Mouse (Mus musculus): ENCODE data around the gene Cd5l. TPM values are rescaled to one million over a fixed set of nuclear protein-coding genes. Genes with fewer than 3 reads are reported as not detected.

The Cd5l gene
- total and polyA plus RNA-seq, 2 experiments from 2014 or later, result not detected

DNA sequence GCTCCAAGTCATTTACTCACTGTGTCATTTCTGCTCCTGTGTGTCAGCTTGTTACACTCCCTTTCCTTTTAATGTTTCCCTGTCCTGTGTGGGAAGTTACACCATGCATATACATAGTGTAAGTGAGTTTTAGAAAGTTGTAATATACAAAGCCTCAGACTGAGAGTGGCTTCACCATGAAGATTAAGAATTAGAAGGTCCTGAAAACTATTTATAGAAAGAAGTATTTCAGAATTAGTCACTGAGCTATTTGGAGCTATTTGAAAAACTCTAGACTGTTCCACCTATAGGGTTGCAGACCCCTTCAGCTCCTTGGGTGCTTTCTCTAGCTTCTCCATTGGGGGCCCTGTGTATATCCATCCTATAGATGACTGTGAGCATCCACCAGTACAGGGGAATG lies 1.5 kb downstream of the Cd5l start:
- no peak for TF ChIP-seq CTCF (IDR thresholded peaks at IDR 0.05)
- no peak for DNase-seq (ENCODE audit: low spot score)
- no peaks in the 10 kb centered on the region for H3K36me3 ChIP-seq (ENCODE audit: insufficient read depth, low read length)
- no peak for ATAC-seq (ENCODE audit: low FRiP score)
- no peak overlapping the region for H3K27ac ChIP-seq (ENCODE audit: low read depth, low read length)
- no peaks in the 10 kb centered on the region for H3K4me1 ChIP-seq (ENCODE audit: insufficient read depth, low read length)
- H3K4me2 ChIP-seq (ENCODE audit: low read depth, low read length, poor library complexity, severe bottlenecking), result no peak overlapping the region
- H3K9me3 ChIP-seq (ENCODE audit: low read length), result no peaks in the 10 kb centered on the region
- H3K4me3 ChIP-seq (ENCODE audit: low read depth, low read length), result no peak overlapping the region
- H3K9ac ChIP-seq (replicated peaks; ENCODE audit: low read length, poor library complexity, severe bottlenecking), result no peak overlapping the region
- no peaks in the 10 kb centered on the region for H3K27me3 ChIP-seq (ENCODE audit: insufficient read depth, low read length)

DNA sequence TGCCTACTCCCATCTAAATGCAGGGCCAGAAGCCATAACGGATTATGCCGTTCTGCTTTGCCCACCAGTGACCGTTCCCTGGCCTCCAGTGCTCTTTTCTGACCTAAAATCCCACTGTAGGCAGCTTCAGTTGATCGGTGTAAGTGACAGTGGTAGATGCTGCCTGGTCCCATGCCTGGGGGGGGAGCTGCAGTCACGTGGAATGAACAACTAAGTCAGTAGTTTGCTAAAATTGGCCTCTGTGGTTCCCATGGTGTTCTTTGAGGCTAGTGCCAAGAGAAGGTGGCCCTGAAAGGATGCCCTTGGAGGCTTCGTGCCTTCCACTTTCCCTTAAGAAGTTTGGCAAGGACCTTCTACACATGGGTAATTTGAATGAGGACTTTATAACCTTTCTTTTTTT lies 2.8 kb downstream of the Cd5l start:
- no peak overlapping the region for H3K27ac ChIP-seq (ENCODE audit: low read depth, low read length)
- H3K4me1 ChIP-seq (ENCODE audit: insufficient read depth, low read length), result no peaks in the 10 kb centered on the region
- no peak overlapping the region for H3K9ac ChIP-seq (replicated peaks; ENCODE audit: low read length, poor library complexity, severe bottlenecking)
- H3K4me2 ChIP-seq (ENCODE audit: low read depth, low read length, poor library complexity, severe bottlenecking), result no peak overlapping the region
- no peak for DNase-seq (ENCODE audit: low spot score)
- no peak for ATAC-seq (ENCODE audit: low FRiP score)
- H3K27me3 ChIP-seq (ENCODE audit: insufficient read depth, low read length), result no peaks in the 10 kb centered on the region
- WGBS, result 80% methylated on average over 6 of the region's 6 CpGs
- no peak for TF ChIP-seq CTCF (IDR thresholded peaks at IDR 0.05)
- no peaks in the 10 kb centered on the region for H3K9me3 ChIP-seq (ENCODE audit: low read length)
- no peaks in the 10 kb centered on the region for H3K36me3 ChIP-seq (ENCODE audit: insufficient read depth, low read length)
- H3K4me3 ChIP-seq (ENCODE audit: low read depth, low read length), result no peak overlapping the region

GRCm38 (mm10) chr3:87365691-87366090 lies 8.0 kb downstream of the Cd5l start:
- no peak overlapping the region for H3K4me2 ChIP-seq (ENCODE audit: low read depth, low read length, poor library complexity, severe bottlenecking)
- no peaks in the 10 kb centered on the region for H3K4me1 ChIP-seq (ENCODE audit: insufficient read depth, low read length)
- H3K9me3 ChIP-seq (ENCODE audit: low read length), result no peaks in the 10 kb centered on the region
- WGBS, result 94% methylated on average over 14 of the region's 14 CpGs
- ATAC-seq (ENCODE audit: low FRiP score) (no peak), DNase-seq (ENCODE audit: low spot score) (no peak)
- H3K27me3 ChIP-seq (ENCODE audit: insufficient read depth, low read length), result no peaks in the 10 kb centered on the region
- H3K27ac ChIP-seq (ENCODE audit: low read depth, low read length), result no peak overlapping the region
- no peak for TF ChIP-seq CTCF (IDR thresholded peaks at IDR 0.05)
- H3K4me3 ChIP-seq (ENCODE audit: low read depth, low read length), result no peak overlapping the region
- H3K36me3 ChIP-seq (ENCODE audit: insufficient read depth, low read length), result no peaks in the 10 kb centered on the region
- H3K9ac ChIP-seq (replicated peaks; ENCODE audit: low read length, poor library complexity, severe bottlenecking), result no peak overlapping the region

- 89% methylated on average over 10 of the region's 10 CpGs for WGBS
- no peaks in the 10 kb centered on the region for H3K27me3 ChIP-seq (ENCODE audit: insufficient read depth, low read length)
- H3K4me3 ChIP-seq (ENCODE audit: low read depth, low read length), result no peak overlapping the region
- no peak for TF ChIP-seq CTCF (IDR thresholded peaks at IDR 0.05)
- no peak for ATAC-seq (ENCODE audit: low FRiP score)
- DNase-seq (ENCODE audit: low spot score), result no peak
- H3K4me1 ChIP-seq (ENCODE audit: insufficient read depth, low read length), result no peaks in the 10 kb centered on the region
- no peaks in the 10 kb centered on the region for H3K9me3 ChIP-seq (ENCODE audit: low read length)
- no peak overlapping the region for H3K4me2 ChIP-seq (ENCODE audit: low read depth, low read length, poor library complexity, severe bottlenecking)
- H3K27ac ChIP-seq (ENCODE audit: low read depth, low read length), result no peak overlapping the region
- H3K9ac ChIP-seq (replicated peaks; ENCODE audit: low read length, poor library complexity, severe bottlenecking), result no peak overlapping the region
- H3K36me3 ChIP-seq (ENCODE audit: insufficient read depth, low read length), result no peaks in the 10 kb centered on the region
These were observed 9.8 kb downstream of the Cd5l start for GRCm38 (mm10) chr3:87367511-87367910.

GRCm38 (mm10) chr3:87369181-87369580 lies 11.5 kb downstream of the Cd5l start:
- no peak overlapping the region for H3K9ac ChIP-seq (replicated peaks; ENCODE audit: low read length, poor library complexity, severe bottlenecking)
- H3K4me2 ChIP-seq (ENCODE audit: low read depth, low read length, poor library complexity, severe bottlenecking), result no peak overlapping the region
- H3K4me1 ChIP-seq (ENCODE audit: insufficient read depth, low read length), result no peaks in the 10 kb centered on the region
- H3K36me3 ChIP-seq (ENCODE audit: insufficient read depth, low read length), result no peaks in the 10 kb centered on the region
- DNase-seq (ENCODE audit: low spot score) (no peak), ATAC-seq (ENCODE audit: low FRiP score) (no peak)
- TF ChIP-seq CTCF (IDR thresholded peaks at IDR 0.05), result no peak
- H3K9me3 ChIP-seq (ENCODE audit: low read length), result no peaks in the 10 kb centered on the region
- H3K27me3 ChIP-seq (ENCODE audit: insufficient read depth, low read length), result no peaks in the 10 kb centered on the region
- 75% methylated on average over 5 of the region's 5 CpGs for WGBS
- no peak overlapping the region for H3K27ac ChIP-seq (ENCODE audit: low read depth, low read length)
- no peak overlapping the region for H3K4me3 ChIP-seq (ENCODE audit: low read depth, low read length)

DNA sequence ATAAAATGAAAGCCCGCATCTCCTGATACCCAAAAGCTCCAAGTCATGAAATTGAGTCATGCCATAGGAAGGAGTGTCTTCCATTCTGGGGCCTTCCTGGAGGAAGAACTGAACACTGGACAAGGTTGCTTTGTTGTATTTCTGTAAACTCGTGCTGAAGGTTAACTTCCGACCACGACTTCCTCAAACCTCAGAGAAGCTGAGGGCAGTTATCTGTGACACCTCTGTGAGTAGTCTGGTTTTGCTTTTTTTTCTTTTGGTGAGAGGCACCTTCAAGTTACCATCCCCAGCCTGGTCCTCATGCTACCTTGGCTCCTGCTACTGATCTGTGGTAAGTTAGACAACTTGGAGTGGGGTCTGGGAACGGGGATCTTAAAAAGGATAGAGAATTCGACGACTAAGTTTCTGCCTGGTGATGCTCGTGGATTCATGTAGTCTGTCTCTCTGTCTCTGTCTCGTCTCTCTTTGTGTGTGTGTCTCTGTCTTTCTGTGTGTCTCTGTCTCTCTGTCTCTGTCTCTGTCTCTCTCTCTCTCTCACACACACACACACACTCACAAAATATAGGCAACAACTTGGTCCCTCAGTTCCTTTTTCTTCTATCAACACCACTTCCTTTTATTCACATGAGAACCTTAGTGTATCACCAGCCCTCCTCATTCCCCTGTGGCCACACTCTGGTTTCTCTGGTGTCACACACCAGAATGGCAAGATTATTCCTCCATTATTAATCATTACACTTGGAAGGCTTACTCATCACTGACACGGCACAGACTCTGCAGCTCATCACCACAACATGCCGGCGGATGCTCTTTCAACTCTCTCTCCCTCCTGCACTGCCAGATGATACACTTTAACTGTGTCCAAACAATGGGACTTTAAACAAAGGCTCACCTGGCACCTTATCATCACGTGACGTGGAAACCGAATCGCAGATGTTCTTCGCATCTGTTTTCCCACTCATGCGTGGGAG lies 18.8 kb downstream of the Cd5l start, which contains the start of gene Fcrl1:
Fcrl1 (plus strand) TSS at position 193 of the 971 bp plus-strand sequence.
- TF ChIP-seq CTCF (IDR thresholded peaks at IDR 0.05), result no peak
- Histone ChIP-seq H3K36me3 (ENCODE audit: insufficient read depth, low read length) (no peaks in the 10 kb centered on the region), H3K4me3 (ENCODE audit: low read depth, low read length) (no peak within 1 kb of the TSS), H3K27ac (ENCODE audit: low read depth, low read length) (no peak within 1 kb of the TSS), H3K9ac (replicated peaks; ENCODE audit: low read length, poor library complexity, severe bottlenecking) (no peak within 1 kb of the TSS), H3K9me3 (ENCODE audit: low read length) (no peaks in the 10 kb centered on the region), H3K4me2 (ENCODE audit: low read depth, low read length, poor library complexity, severe bottlenecking) (no peak within 1 kb of the TSS), H3K27me3 (ENCODE audit: insufficient read depth, low read length) (no peaks in the 10 kb centered on the region), H3K4me1 (ENCODE audit: insufficient read depth, low read length) (no peaks in the 10 kb centered on the region)
- ATAC-seq (ENCODE audit: low FRiP score) (no peak), DNase-seq (ENCODE audit: low spot score) (no peak)
- WGBS, result 88% methylated on average over 18 of the region's 18 CpGs

All from midbrain, postnatal 0 days (tissue).